Mouse (Mus musculus) hindbrain, embryonic 16.5 days (tissue): ENCODE results near the gene Ppil1. TPM values are rescaled to one million over a fixed set of nuclear protein-coding genes. Genes with fewer than 3 reads are reported as not detected.
A peak's percentile ranks its signal among the peaks of the same experiment; 100 is the strongest.
"Not testable (repeated sequence)": the region's sequence is repeated elsewhere in the genome, so short reads cannot be mapped to it uniquely, and the experiment has no call there.

ENCODE experiments used
- ATAC-seq: fragments of 200-750 bp; cut with Nextera tagmentation; 2 replicates; pipeline ENCODE4 v1.8.0; 2017; ENCODE audit warnings: moderate TSS enrichment, moderate library complexity
- H3K27ac ChIP-seq: fragments of 300-500 bp; sonication (generic); 2 replicates; pipeline ENCODE4 v1.5.1; 2014; ENCODE audit warnings: low read depth, mild to moderate bottlenecking, control low read depth, low read length, moderate library complexity
- H3K27me3 ChIP-seq: fragments of 300-500 bp; sonication (generic); replicated peaks from 2 replicates; pipeline ENCODE4 v1.6.1; 2014; ENCODE audit warnings: low read length; ENCODE audit not compliant: control insufficient read depth, insufficient read depth
- H3K36me3 ChIP-seq: fragments of 300-500 bp; sonication (generic); 2 replicates; pipeline ENCODE4 v1.6.1; 2014; ENCODE audit warnings: mild to moderate bottlenecking, low read length, moderate library complexity, mixed read lengths; ENCODE audit not compliant: control insufficient read depth, insufficient read depth
- H3K4me1 ChIP-seq: fragments of 300-500 bp; sonication (generic); 2 replicates; pipeline ENCODE4 v1.6.1; 2014; ENCODE audit warnings: low read depth, low read length; ENCODE audit not compliant: control insufficient read depth, insufficient read depth
- H3K4me2 ChIP-seq: fragments of 300-500 bp; sonication (generic); 2 replicates; pipeline ENCODE4 v1.6.1; 2014; ENCODE audit warnings: mild to moderate bottlenecking, low read length, control low read depth, moderate library complexity
- H3K4me3 ChIP-seq: fragments of 300-500 bp; sonication (generic); 2 replicates; pipeline ENCODE4 v1.5.1; 2014; ENCODE audit warnings: mild to moderate bottlenecking, low read length, control low read depth, moderate library complexity
- H3K9ac ChIP-seq: fragments of 300-500 bp; sonication (generic); 2 replicates; pipeline ENCODE4 v1.6.1; 2014; ENCODE audit warnings: low read depth, mild to moderate bottlenecking, control low read depth, low read length, moderate library complexity
- H3K9me3 ChIP-seq: fragments of 300-500 bp; sonication (generic); 2 replicates; pipeline ENCODE4 v1.6.1; 2014; ENCODE audit warnings: mild to moderate bottlenecking, low read length, moderate library complexity; ENCODE audit not compliant: control insufficient read depth
- WGBS: fragments of 180-500 bp; shearing (Covaris S2); extraction: QIAGEN DNeasy Blood & Tissue Kit; methylation state at CpG from one replicate; pipeline ENCODE4 v1.1.7; 2014; 5-methylcytosine and 5-hydroxymethylcytosine counted together
- polyA plus RNA-seq: library from polyadenylated mRNA; unstranded; fragments of >200 nt; fragmentation: Nextera tagmentation; extraction: Ambion mirVana; gene quantifications from 2 replicates; pipeline ENCODE4 v1.2.1, GENCODE M21; 2015

Gene Ppil1
- polyA plus RNA-seq, 1 experiment from 2014 or later: 105 TPM

- H3K27me3 ChIP-seq, H3K36me3 ChIP-seq, H3K9ac ChIP-seq, H3K27ac ChIP-seq, H3K4me1 ChIP-seq, H3K4me2 ChIP-seq, ATAC-seq, H3K9me3 ChIP-seq, H3K4me3 ChIP-seq: not testable (repeated sequence)
- WGBS: 78% methylated on average over 14 of the region's 14 CpGs
These were observed 13.0 kb downstream of the Ppil1 start for GRCm38 (mm10) chr17:29251006-29251405.

GRCm38 (mm10) chr17:29249512-29249911 is 14.5 kb downstream of the Ppil1 start:
- Histone ChIP-seq H3K9ac (no peak overlapping the region), H3K27ac (no peak overlapping the region), H3K36me3 (peaks cover 5% of the 10 kb centered on the region), H3K4me2 (no peak overlapping the region), H3K4me1 (peaks cover 18% of the 10 kb centered on the region), H3K9me3 (no peaks in the 10 kb centered on the region), H3K4me3 (no peak overlapping the region), H3K27me3 (no peaks in the 10 kb centered on the region)
- 58% methylated on average over 9 of the region's 9 CpGs for WGBS
- ATAC-seq: no peak

- Histone ChIP-seq H3K27me3 (no peaks in the 10 kb centered on the region), H3K9me3 (no peaks in the 10 kb centered on the region), H3K27ac (no peak overlapping the region), H3K4me2 (no peak overlapping the region), H3K36me3 (peaks cover 5% of the 10 kb centered on the region), H3K4me1 (peaks cover 19% of the 10 kb centered on the region), H3K4me3 (no peak overlapping the region), H3K9ac (no peak overlapping the region)
- no peak for ATAC-seq
- WGBS: 76% methylated on average over 13 of the region's 13 CpGs
These were observed 16.1 kb downstream of the Ppil1 start for GRCm38 (mm10) chr17:29247881-29248280.

- Histone ChIP-seq H3K4me2 (no peak overlapping the region), H3K9me3 (no peaks in the 10 kb centered on the region), H3K27me3 (no peaks in the 10 kb centered on the region), H3K27ac (no peak overlapping the region), H3K9ac (no peak overlapping the region), H3K36me3 (peaks cover 5% of the 10 kb centered on the region), H3K4me1 (peaks cover 16% of the 10 kb centered on the region), H3K4me3 (no peak overlapping the region)
- peak; percentile 57 for ATAC-seq
- WGBS: 29% methylated on average over 5 of the region's 5 CpGs
These were observed 17.4 kb downstream of the Ppil1 start for GRCm38 (mm10) chr17:29246602-29247001.

- Histone ChIP-seq H3K27me3 (no peaks in the 10 kb centered on the region), H3K4me3 (no peak overlapping the region), H3K9ac (no peak overlapping the region), H3K4me2 (no peak overlapping the region), H3K4me1 (peaks cover 14% of the 10 kb centered on the region), H3K36me3 (peaks cover 3% of the 10 kb centered on the region; the same call in 1 of the 2 replicates), H3K9me3 (no peaks in the 10 kb centered on the region), H3K27ac (no peak overlapping the region)
- 48% methylated on average over 7 of the region's 7 CpGs for WGBS
- ATAC-seq: 0 out of 2 replicates have a peak, but pooled peaks have one; percentile 13
These were observed 18.3 kb downstream of the Ppil1 start for GRCm38 (mm10) chr17:29245725-29246124.

- Histone ChIP-seq H3K9me3 (no peaks in the 10 kb centered on the region), H3K4me1 (peaks cover 14% of the 10 kb centered on the region), H3K36me3 (no peaks in the 10 kb centered on the region), H3K4me2 (no peak overlapping the region; the same call in 1 of the 2 replicates), H3K9ac (0 out of 2 replicates have a peak overlapping the region, but pooled peaks have one; percentile 19), H3K27me3 (no peaks in the 10 kb centered on the region), H3K27ac (0 out of 2 replicates have a peak overlapping the region, but pooled peaks have one; percentile 1), H3K4me3 (no peak overlapping the region)
- 16% methylated on average over 11 of the region's 12 CpGs for WGBS
- no peak for ATAC-seq
These were observed 19.1 kb downstream of the Ppil1 start for GRCm38 (mm10) chr17:29244912-29245311.

- peaks cover 7% of the 10 kb centered on the region for H3K4me1 ChIP-seq
- H3K27me3 ChIP-seq: peaks cover 5% of the 10 kb centered on the region; the same call in 1 of the 2 replicates
- H3K4me2 ChIP-seq: peak overlapping the region; percentile 95
- WGBS: 3% methylated on average over 23 of the region's 23 CpGs
- H3K9me3 ChIP-seq: no peaks in the 10 kb centered on the region
- peak overlapping the region; percentile 56 for H3K4me3 ChIP-seq
- H3K9ac ChIP-seq: peak overlapping the region; percentile 76
- peak overlapping the region; percentile 36 for H3K27ac ChIP-seq
- peak; percentile 25 for ATAC-seq
- no peaks in the 10 kb centered on the region for H3K36me3 ChIP-seq
These were observed 25.5 kb downstream of the Ppil1 start for GRCm38 (mm10) chr17:29238421-29238945.

GRCm38 (mm10) chr17:29237772-29238420 is 26.1 kb downstream of the Ppil1 start, which contains the start of gene Cpne5:
Gene Cpne5, minus strand, starts transcription at chr17:29238167.
- WGBS: under 1% methylated on average over 42 of the region's 73 CpGs
- peak within 1 kb of the TSS; percentile 36 for H3K27ac ChIP-seq

GRCm38 (mm10) chr17:29237267-29237771 is 26.7 kb downstream of the Ppil1 start:
- 2% methylated on average over 32 of the region's 32 CpGs for WGBS
- peak overlapping the region; percentile 95 for H3K4me2 ChIP-seq
- peaks cover 5% of the 10 kb centered on the region; the same call in 1 of the 2 replicates for H3K27me3 ChIP-seq
- peak overlapping the region; percentile 56 for H3K4me3 ChIP-seq
- H3K9me3 ChIP-seq: no peaks in the 10 kb centered on the region
- H3K36me3 ChIP-seq: no peaks in the 10 kb centered on the region
- H3K9ac ChIP-seq: peak overlapping the region; percentile 76
- ATAC-seq: no peak
- H3K4me1 ChIP-seq: peaks cover 7% of the 10 kb centered on the region
- no peak overlapping the region for H3K27ac ChIP-seq

More at GRCm38 (mm10) chr17:29237772-29238420, 26.1 kb downstream of the Ppil1 start, which contains the start of gene Cpne5:
- Histone ChIP-seq H3K4me1 (peaks cover 7% of the 10 kb centered on the region), H3K9me3 (no peaks in the 10 kb centered on the region), H3K4me3 (peak within 1 kb of the TSS; percentile 56), H3K4me2 (peak within 1 kb of the TSS; percentile 95), H3K27me3 (peaks cover 5% of the 10 kb centered on the region; the same call in 1 of the 2 replicates), H3K36me3 (no peaks in the 10 kb centered on the region), H3K9ac (peak within 1 kb of the TSS; percentile 76)
- ATAC-seq: peak; percentile 65
